Mouse (Mus musculus) liver, postnatal 0 days (tissue): Measurements from ENCODE around the gene Sema3a.
"Not testable (repeated sequence)": the region's sequence is repeated elsewhere in the genome, so short reads cannot be mapped to it uniquely, and the experiment has no call there.

Experiments
- CTCF ChIP-seq: sonication (generic); IDR thresholded peaks from 2 replicates; pipeline ENCODE4 v1.5.1; 2016; ENCODE audit warnings: antibody characterized with exemption, low read depth
- EP300 ChIP-seq: IDR thresholded peaks from 2 replicates; pipeline ENCODE4 v1.6.1; 2016; ENCODE audit warnings: antibody characterized with exemption, low read depth, mild to moderate bottlenecking

- TF ChIP-seq CTCF, EP300: not testable (repeated sequence)
These were observed 370.8 kb downstream of the Sema3a start for GRCm38 (mm10) chr5:13495967-13496366.
